In genomic region chr9:78377546-78377945, GRCm38 (mm10) we compare ENCODE assay signal across 13 mouse cellular contexts. TPM values are rescaled to one million over a fixed set of nuclear protein-coding genes. Genes with fewer than 3 reads are reported as not detected.
A peak's percentile ranks its signal among the peaks of the same experiment; 100 is the strongest.
DNase-seq lines count a peak whose midpoint lies in the region; ATAC-seq and TF ChIP-seq lines count a peak whose summit lies in the region.
"Had no signal": no experiment of that assay in that cellular context is flagged by ENCODE, and none has a peak within 500 bp of the region (broad histone marks: within the 10 kb centered on the region; RNA-seq: fewer than 3 reads in every experiment).

No protein-coding gene starts in this region.

- H3K27ac ChIP-seq in heart, embryonic 11.5 days (ENCODE audit: low read depth, low read length) = no peak overlapping the region
- peak overlapping the region; percentile 96 for H3K27ac ChIP-seq in ES-Bruce4 (ENCODE audit: insufficient read depth, low read length)
- H3K27ac ChIP-seq in forebrain, postnatal 0 days (ENCODE audit: low read depth, low read length) = no peak overlapping the region
- no peak overlapping the region; the same call in 1 of the 2 replicates for H3K27ac ChIP-seq in midbrain, embryonic 10.5 days (replicated peaks)
- H3K27ac ChIP-seq: macrophage had no signal

- DNase-seq in heart, postnatal 4 days = no peak
- peak; percentile 52 for DNase-seq in forebrain, postnatal 0 days
- DNase-seq in midbrain, embryonic 10.5 days (ENCODE audit: low spot score) = no peak
- no peak for DNase-seq in left cerebral cortex, postnatal 25 days (ENCODE audit: low spot score in 2 of 2)
- no peak for DNase-seq in urinary bladder, postnatal 36 days (ENCODE audit: low spot score in 2 of 2)
- DNase-seq in thymus, postnatal 4 days = no peak
- DNase-seq: cerebellum, adult 11 months; kidney, adult 9 months; right cerebral cortex, adult 18-20 months had no signal

- TF ChIP-seq CTCF in ES-Bruce4 (IDR thresholded peaks at IDR 0.05; ENCODE audit: low read depth, low read length) = no peak
- no peak for TF ChIP-seq CTCF in forebrain, postnatal 0 days (IDR thresholded peaks at IDR 0.05; ENCODE audit: low read depth)

- H3K9me3 ChIP-seq in heart, embryonic 11.5 days (replicated peaks; ENCODE audit: control insufficient read depth, low read length) = no peaks in the 10 kb centered on the region
- no peaks in the 10 kb centered on the region for H3K9me3 ChIP-seq in ES-Bruce4 (replicated peaks; ENCODE audit: control insufficient read depth, insufficient read depth, low read length, poor library complexity, severe bottlenecking)
- H3K9me3 ChIP-seq in forebrain, postnatal 0 days (ENCODE audit: low read length) = no peaks in the 10 kb centered on the region
- no peaks in the 10 kb centered on the region for H3K9me3 ChIP-seq in midbrain, embryonic 10.5 days (replicated peaks)

- 33% methylated on average over 8 of the region's 8 CpGs for WGBS in heart, embryonic 11.5 days (ENCODE audit: insufficient replicate concordance)
- WGBS in forebrain, postnatal 0 days = 19% methylated on average over 8 of the region's 8 CpGs
- 22% methylated on average over 8 of the region's 8 CpGs for WGBS in midbrain, embryonic 10.5 days

- ATAC-seq in heart, embryonic 11.5 days (replicated peaks; ENCODE audit: insufficient number of reproducible peaks, low FRiP score, low TSS enrichment) = no peak
- no peak for ATAC-seq in forebrain, postnatal 0 days

- H3K4me1 ChIP-seq in heart, embryonic 11.5 days (ENCODE audit: control insufficient read depth, insufficient read depth, low read length) = peaks cover 2% of the 10 kb centered on the region; the same call in 1 of the 2 replicates
- peaks cover 5% of the 10 kb centered on the region for H3K4me1 ChIP-seq in ES-Bruce4 (ENCODE audit: control insufficient read depth, insufficient read depth, low read length)
- no peaks in the 10 kb centered on the region for H3K4me1 ChIP-seq in forebrain, postnatal 0 days (ENCODE audit: insufficient read depth)
- peaks cover 14% of the 10 kb centered on the region for H3K4me1 ChIP-seq in midbrain, embryonic 10.5 days

- peak overlapping the region; percentile 37; the same call in 1 of the 2 replicates for H3K4me3 ChIP-seq in heart, embryonic 11.5 days (ENCODE audit: low read depth, low read length)
- H3K4me3 ChIP-seq in ES-Bruce4 (ENCODE audit: low read depth, low read length) = peak overlapping the region; percentile 80
- peak overlapping the region; percentile 38 for H3K4me3 ChIP-seq in forebrain, postnatal 0 days (ENCODE audit: low read depth, low read length)
- peak overlapping the region; percentile 51 for H3K4me3 ChIP-seq in midbrain, embryonic 10.5 days

- no peak for TF ChIP-seq EP300 in ES-Bruce4 (IDR thresholded peaks at IDR 0.05; ENCODE audit: insufficient read depth, low read depth, low read length)

- intact Hi-C loops in left cerebral cortex, postnatal 25 days (cut with DNase I) = no loop called here

- TF ChIP-seq POLR2A in ES-Bruce4 (IDR thresholded peaks at IDR 0.05; ENCODE audit: insufficient read depth, low read length) = no peak

- peak overlapping the region; percentile 75 for H3K4me2 ChIP-seq in heart, embryonic 11.5 days
- H3K4me2 ChIP-seq in forebrain, postnatal 0 days (ENCODE audit: low read depth) = peak overlapping the region; percentile 68

- peaks cover 5% of the 10 kb centered on the region; the same call in 1 of the 2 replicates for H3K27me3 ChIP-seq in heart, embryonic 11.5 days (ENCODE audit: control insufficient read depth, insufficient read depth, low read length)
- no peaks in the 10 kb centered on the region for H3K27me3 ChIP-seq in ES-Bruce4 (ENCODE audit: control insufficient read depth, insufficient read depth, low read length, poor library complexity, severe bottlenecking)
- H3K27me3 ChIP-seq in forebrain, postnatal 0 days (ENCODE audit: insufficient read depth, low read length) = no peaks in the 10 kb centered on the region
- H3K27me3 ChIP-seq in midbrain, embryonic 10.5 days (ENCODE audit: low read depth, poor library complexity, severe bottlenecking) = peaks cover 28% of the 10 kb centered on the region

- H3K36me3 ChIP-seq in heart, embryonic 11.5 days (ENCODE audit: control insufficient read depth, insufficient read depth, low read length) = no peaks in the 10 kb centered on the region
- H3K36me3 ChIP-seq in ES-Bruce4 (ENCODE audit: control insufficient read depth, insufficient read depth, low read length, poor library complexity, severe bottlenecking) = 0 out of 2 replicates have a peak, but pooled peaks cover 4% of the 10 kb centered on the region
- no peaks in the 10 kb centered on the region for H3K36me3 ChIP-seq in forebrain, postnatal 0 days (ENCODE audit: insufficient read depth)
- no peaks in the 10 kb centered on the region for H3K36me3 ChIP-seq in midbrain, embryonic 10.5 days

- no peak overlapping the region for H3K9ac ChIP-seq in heart, embryonic 11.5 days (ENCODE audit: low read depth, low read length)
- peak overlapping the region; percentile 82 for H3K9ac ChIP-seq in ES-Bruce4 (ENCODE audit: low read depth, poor library complexity, severe bottlenecking)
- H3K9ac ChIP-seq in forebrain, postnatal 0 days = 0 out of 2 replicates have a peak overlapping the region, but pooled peaks have one; percentile 7

RNA-seq across cellular contexts. Expression of gene Ooep, which starts 1.0 kb away (rescaled TPM):
- polyA plus RNA-seq in heart, embryonic 11.5 days (2014; fragmentation: Nextera tagmentation; extraction: Ambion mirVana) = 0.77 and 0.99 TPM in 2 replicates
- total RNA-seq in heart, postnatal 4 days (2021) = not detected
- polyA plus RNA-seq in ES-Bruce4 (2011; ENCODE audit: insufficient read depth, insufficient read length, low read depth, missing spikeins) = 75.0 and 86.4 TPM in 2 replicates
- total RNA-seq in forebrain, postnatal 0 days (2014; rRNA removed) = 3.5 and 5.1 TPM in 2 replicates
- 4.2 and 5.2 TPM in 2 replicates for polyA plus RNA-seq in forebrain, postnatal 0 days (2015; fragmentation: Nextera tagmentation; extraction: Ambion mirVana)
- polyA plus RNA-seq in midbrain, embryonic 10.5 days (2016; fragmentation: Nextera tagmentation; extraction: Ambion mirVana) = 0.83 and 1.0 TPM in 2 replicates
- under 1 TPM in 1 of 2 experiments, not detected in 1; 0.16 TPM for total RNA-seq in left cerebral cortex, postnatal 25 days (2021)
- polyA plus RNA-seq: macrophage had no signal

RNA-seq across cellular contexts. Expression of gene Dppa5a, which starts 9.6 kb away (rescaled TPM):
- not detected in 2 replicates for polyA plus RNA-seq in heart, embryonic 11.5 days (2014; fragmentation: Nextera tagmentation; extraction: Ambion mirVana)
- not detected for total RNA-seq in heart, postnatal 4 days (2021)
- 5,317 and 5,424 TPM in 2 replicates for polyA plus RNA-seq in ES-Bruce4 (2011; ENCODE audit: insufficient read depth, insufficient read length, low read depth, missing spikeins)
- 2.2 and 3.3 TPM in 2 replicates for total RNA-seq in forebrain, postnatal 0 days (2014; rRNA removed)
- 4.9 and 6.9 TPM in 2 replicates for polyA plus RNA-seq in forebrain, postnatal 0 days (2015; fragmentation: Nextera tagmentation; extraction: Ambion mirVana)
- not detected in 2 replicates for polyA plus RNA-seq in midbrain, embryonic 10.5 days (2016; fragmentation: Nextera tagmentation; extraction: Ambion mirVana)
- not detected for total RNA-seq in left cerebral cortex, postnatal 25 days (2021)
- polyA plus RNA-seq: macrophage had no signal

RNA-seq across cellular contexts. Expression of gene Ddx43, which starts 18.0 kb away (rescaled TPM):
- polyA plus RNA-seq in heart, embryonic 11.5 days (2014; fragmentation: Nextera tagmentation; extraction: Ambion mirVana) = 0.32 TPM in 1 of 2 replicates, not detected in the other
- not detected for total RNA-seq in heart, postnatal 4 days (2021)
- 2.8 and 4.9 TPM in 2 replicates for polyA plus RNA-seq in ES-Bruce4 (2011; ENCODE audit: insufficient read depth, insufficient read length, low read depth, missing spikeins)
- 0.33 and 0.85 TPM in 2 replicates for total RNA-seq in forebrain, postnatal 0 days (2014; rRNA removed)
- 0.23 and 0.29 TPM in 2 replicates for polyA plus RNA-seq in forebrain, postnatal 0 days (2015; fragmentation: Nextera tagmentation; extraction: Ambion mirVana)
- polyA plus RNA-seq in midbrain, embryonic 10.5 days (2016; fragmentation: Nextera tagmentation; extraction: Ambion mirVana) = 0.09 and 0.15 TPM in 2 replicates
- under 1 TPM in 1 of 2 experiments, not detected in 1; 0.14 TPM for total RNA-seq in left cerebral cortex, postnatal 25 days (2021)
- polyA plus RNA-seq: macrophage had no signal

RNA-seq across cellular contexts. Expression of gene Gsta2, which starts 22.0 kb away (rescaled TPM):
- not detected in 2 replicates for polyA plus RNA-seq in heart, embryonic 11.5 days (2014; fragmentation: Nextera tagmentation; extraction: Ambion mirVana)
- not detected for total RNA-seq in heart, postnatal 4 days (2021)
- polyA plus RNA-seq in ES-Bruce4 (2011; ENCODE audit: insufficient read depth, insufficient read length, low read depth, missing spikeins) = not detected in 2 replicates
- not detected in 2 replicates for total RNA-seq in forebrain, postnatal 0 days (2014; rRNA removed)
- polyA plus RNA-seq in forebrain, postnatal 0 days (2015; fragmentation: Nextera tagmentation; extraction: Ambion mirVana) = not detected in 2 replicates
- not detected in 2 replicates for polyA plus RNA-seq in midbrain, embryonic 10.5 days (2016; fragmentation: Nextera tagmentation; extraction: Ambion mirVana)
- total RNA-seq in left cerebral cortex, postnatal 25 days (2021) = under 1 TPM in 1 of 2 experiments, not detected in 1; 0.43 TPM
- polyA plus RNA-seq: frontal cortex, adult 2 months; macrophage had no signal

RNA-seq across cellular contexts. Expression of gene Omt2b, which starts 50.2 kb away (rescaled TPM):
- not detected in 2 replicates for polyA plus RNA-seq in heart, embryonic 11.5 days (2014; fragmentation: Nextera tagmentation; extraction: Ambion mirVana)
- not detected for total RNA-seq in heart, postnatal 4 days (2021)
- polyA plus RNA-seq in ES-Bruce4 (2011; ENCODE audit: insufficient read depth, insufficient read length, low read depth, missing spikeins) = not detected in 2 replicates
- not detected in 2 replicates for total RNA-seq in forebrain, postnatal 0 days (2014; rRNA removed)
- polyA plus RNA-seq in forebrain, postnatal 0 days (2015; fragmentation: Nextera tagmentation; extraction: Ambion mirVana) = not detected in 2 replicates
- polyA plus RNA-seq in midbrain, embryonic 10.5 days (2016; fragmentation: Nextera tagmentation; extraction: Ambion mirVana) = not detected in 2 replicates
- not detected for total RNA-seq in left cerebral cortex, postnatal 25 days (2021)
- polyA plus RNA-seq: frontal cortex, adult 2 months; macrophage had no signal

Comparison
In these comparisons a context has a peak if more than half of its experiments do, and no peak if none do; other contexts are left out.
1. RNA of gene Ooep, which starts 1.0 kb away (polyA plus RNA-seq): 75.0 to 86.4 TPM in ES-Bruce4; 4.2 to 5.2 TPM in forebrain, postnatal 0 days, 0.83 to 1.0 TPM in midbrain, embryonic 10.5 days and 0.77 to 0.99 TPM in heart, embryonic 11.5 days; every median in the first group is over 10 times any median in the second.
2. RNA of gene Dppa5a, which starts 9.6 kb away (polyA plus RNA-seq): 5,317 to 5,424 TPM in ES-Bruce4; 4.9 to 6.9 TPM in forebrain, postnatal 0 days, not detected in midbrain, embryonic 10.5 days and not detected in heart, embryonic 11.5 days; every median in the first group is over 100 times any median in the second.
3. Peak in every context shown above with its lines, with median percentiles within 50 percentile points of each other: H3K4me3 ChIP-seq.